Mouse (Mus musculus): ENCODE data around the gene Hectd1. TPM values are rescaled to one million over a fixed set of nuclear protein-coding genes. Genes with fewer than 3 reads are reported as not detected.
A peak's percentile ranks its signal among the peaks of the same experiment; 100 is the strongest.

Hectd1 gene
- total and polyA plus RNA-seq, 2 experiments, result 15.1 to 96.1 TPM

GRCm38 (mm10) chr12:51747348-51747747 is 82.0 kb downstream of the Hectd1 start:
- no peaks in the 10 kb centered on the region for H3K79me2 ChIP-seq (ENCODE audit: control insufficient read depth, insufficient read depth, low read length)
- H3K9ac ChIP-seq (ENCODE audit: low read depth, low read length), result no peak overlapping the region
- no peaks in the 10 kb centered on the region for H3K4me1 ChIP-seq (ENCODE audit: control insufficient read depth, insufficient read depth, low read length)
- no peaks in the 10 kb centered on the region for H3K27me3 ChIP-seq (ENCODE audit: control insufficient read depth, insufficient read depth, low read length)
- DNase-seq (ENCODE audit: extremely low read depth, low read depth, low spot score), result no peak
- no peak overlapping the region for H3K27ac ChIP-seq (replicated peaks; ENCODE audit: insufficient read depth, low read depth, low read length)
- H3K36me3 ChIP-seq (ENCODE audit: control insufficient read depth, insufficient read depth, low read length), result peaks cover 79% of the 10 kb centered on the region
- no peak for TF ChIP-seq POLR2A (IDR thresholded peaks at IDR 0.05; ENCODE audit: extremely low read depth, insufficient read depth, low read length)
- no peak for TF ChIP-seq CTCF (IDR thresholded peaks at IDR 0.05; ENCODE audit: low read depth, low read length)
- H3K4me3 ChIP-seq (ENCODE audit: insufficient read depth, low read depth, low read length), result no peak overlapping the region
- 89% methylated on average over 2 of the region's 2 CpGs for WGBS

- Histone ChIP-seq H3K9ac (ENCODE audit: low read depth, low read length) (no peak overlapping the region), H3K79me2 (ENCODE audit: control insufficient read depth, insufficient read depth, low read length) (no peaks in the 10 kb centered on the region), H3K36me3 (ENCODE audit: control insufficient read depth, insufficient read depth, low read length) (peaks cover 60% of the 10 kb centered on the region), H3K27ac (replicated peaks; ENCODE audit: insufficient read depth, low read depth, low read length) (no peak overlapping the region), H3K4me3 (ENCODE audit: insufficient read depth, low read depth, low read length) (no peak overlapping the region), H3K27me3 (ENCODE audit: control insufficient read depth, insufficient read depth, low read length) (no peaks in the 10 kb centered on the region), H3K4me1 (ENCODE audit: control insufficient read depth, insufficient read depth, low read length) (no peaks in the 10 kb centered on the region)
- no peak for DNase-seq (ENCODE audit: extremely low read depth, low read depth, low spot score)
- TF ChIP-seq CTCF (IDR thresholded peaks at IDR 0.05; ENCODE audit: low read depth, low read length), result no peak
- WGBS, result 93% methylated on average over 6 of the region's 6 CpGs
Measured at GRCm38 (mm10) chr12:51744957-51745356, 84.4 kb downstream of the Hectd1 start.

GRCm38 (mm10) chr12:51741690-51742089 is 87.6 kb downstream of the Hectd1 start:
- no peaks in the 10 kb centered on the region for H3K27me3 ChIP-seq (ENCODE audit: control insufficient read depth, insufficient read depth, low read length)
- no peak overlapping the region for H3K9ac ChIP-seq (ENCODE audit: low read depth, low read length)
- no peaks in the 10 kb centered on the region for H3K4me1 ChIP-seq (ENCODE audit: control insufficient read depth, insufficient read depth, low read length)
- no peaks in the 10 kb centered on the region for H3K79me2 ChIP-seq (ENCODE audit: control insufficient read depth, insufficient read depth, low read length)
- 84% methylated on average over 6 of the region's 6 CpGs for WGBS
- no peak overlapping the region for H3K4me3 ChIP-seq (ENCODE audit: insufficient read depth, low read depth, low read length)
- peaks cover 36% of the 10 kb centered on the region for H3K36me3 ChIP-seq (ENCODE audit: control insufficient read depth, insufficient read depth, low read length)
- TF ChIP-seq CTCF (IDR thresholded peaks at IDR 0.05; ENCODE audit: low read depth, low read length) (peak; percentile 60; the same call in 1 of the 2 replicates), POLR2A (IDR thresholded peaks at IDR 0.05; ENCODE audit: extremely low read depth, insufficient read depth, low read length) (no peak)
- no peak for DNase-seq (ENCODE audit: extremely low read depth, low read depth, low spot score)
- no peak overlapping the region for H3K27ac ChIP-seq (replicated peaks; ENCODE audit: insufficient read depth, low read depth, low read length)

GRCm38 (mm10) chr12:51736807-51737206 is 92.5 kb downstream of the Hectd1 start:
- TF ChIP-seq CTCF (IDR thresholded peaks at IDR 0.05; ENCODE audit: low read depth, low read length) (no peak), POLR2A (IDR thresholded peaks at IDR 0.05; ENCODE audit: extremely low read depth, insufficient read depth, low read length) (no peak)
- no peak overlapping the region for H3K4me3 ChIP-seq (ENCODE audit: insufficient read depth, low read depth, low read length)
- no peaks in the 10 kb centered on the region for H3K79me2 ChIP-seq (ENCODE audit: control insufficient read depth, insufficient read depth, low read length)

GRCm38 (mm10) chr12:51736381-51736780 is 93.0 kb downstream of the Hectd1 start:
- H3K9ac ChIP-seq (ENCODE audit: low read depth, low read length), result no peak overlapping the region
- 76% methylated on average over 3 of the region's 3 CpGs for WGBS

More at GRCm38 (mm10) chr12:51736807-51737206, 92.5 kb downstream of the Hectd1 start:
- no peak overlapping the region for H3K9ac ChIP-seq (ENCODE audit: low read depth, low read length)
- 35% methylated on average over 1 of the region's 1 CpGs for WGBS
- 0 out of 2 replicates have a peak, but pooled peaks cover 1% of the 10 kb centered on the region for H3K36me3 ChIP-seq (ENCODE audit: control insufficient read depth, insufficient read depth, low read length)
- no peaks in the 10 kb centered on the region for H3K4me1 ChIP-seq (ENCODE audit: control insufficient read depth, insufficient read depth, low read length)
- no peak overlapping the region for H3K27ac ChIP-seq (replicated peaks; ENCODE audit: insufficient read depth, low read depth, low read length)
- H3K27me3 ChIP-seq (ENCODE audit: control insufficient read depth, insufficient read depth, low read length), result no peaks in the 10 kb centered on the region
- DNase-seq (ENCODE audit: extremely low read depth, low read depth, low spot score), result no peak

GRCm38 (mm10) chr12:51735840-51736271 is 93.5 kb downstream of the Hectd1 start:
- no peaks in the 10 kb centered on the region for H3K27me3 ChIP-seq (ENCODE audit: control insufficient read depth, insufficient read depth, low read length)
- no peaks in the 10 kb centered on the region for H3K4me1 ChIP-seq (ENCODE audit: control insufficient read depth, insufficient read depth, low read length)
- no peaks in the 10 kb centered on the region for H3K79me2 ChIP-seq (ENCODE audit: control insufficient read depth, insufficient read depth, low read length)
- DNase-seq (ENCODE audit: extremely low read depth, low read depth, low spot score), result no peak
- H3K9ac ChIP-seq (ENCODE audit: low read depth, low read length), result no peak overlapping the region
- 0 out of 2 replicates have a peak, but pooled peaks cover 1% of the 10 kb centered on the region for H3K36me3 ChIP-seq (ENCODE audit: control insufficient read depth, insufficient read depth, low read length)
- no peak overlapping the region for H3K4me3 ChIP-seq (ENCODE audit: insufficient read depth, low read depth, low read length)
- 62% methylated on average over 7 of the region's 7 CpGs for WGBS
- no peak overlapping the region for H3K27ac ChIP-seq (replicated peaks; ENCODE audit: insufficient read depth, low read depth, low read length)
- TF ChIP-seq CTCF (IDR thresholded peaks at IDR 0.05; ENCODE audit: low read depth, low read length), result no peak
- TF ChIP-seq POLR2A (IDR thresholded peaks at IDR 0.05; ENCODE audit: extremely low read depth, insufficient read depth, low read length), result no peak

More at GRCm38 (mm10) chr12:51736381-51736780, 93.0 kb downstream of the Hectd1 start:
- no peak for DNase-seq (ENCODE audit: extremely low read depth, low read depth, low spot score)
- Histone ChIP-seq H3K79me2 (ENCODE audit: control insufficient read depth, insufficient read depth, low read length) (no peaks in the 10 kb centered on the region), H3K27ac (replicated peaks; ENCODE audit: insufficient read depth, low read depth, low read length) (no peak overlapping the region), H3K27me3 (ENCODE audit: control insufficient read depth, insufficient read depth, low read length) (no peaks in the 10 kb centered on the region), H3K36me3 (ENCODE audit: control insufficient read depth, insufficient read depth, low read length) (0 out of 2 replicates have a peak, but pooled peaks cover 1% of the 10 kb centered on the region), H3K4me3 (ENCODE audit: insufficient read depth, low read depth, low read length) (no peak overlapping the region), H3K4me1 (ENCODE audit: control insufficient read depth, insufficient read depth, low read length) (no peaks in the 10 kb centered on the region)
- TF ChIP-seq CTCF (IDR thresholded peaks at IDR 0.05; ENCODE audit: low read depth, low read length) (no peak), POLR2A (IDR thresholded peaks at IDR 0.05; ENCODE audit: extremely low read depth, insufficient read depth, low read length) (no peak)

All from liver, adult 2 months (tissue).